Mouse (Mus musculus): ENCODE results near the gene 4931440F15Rik.

DNA sequence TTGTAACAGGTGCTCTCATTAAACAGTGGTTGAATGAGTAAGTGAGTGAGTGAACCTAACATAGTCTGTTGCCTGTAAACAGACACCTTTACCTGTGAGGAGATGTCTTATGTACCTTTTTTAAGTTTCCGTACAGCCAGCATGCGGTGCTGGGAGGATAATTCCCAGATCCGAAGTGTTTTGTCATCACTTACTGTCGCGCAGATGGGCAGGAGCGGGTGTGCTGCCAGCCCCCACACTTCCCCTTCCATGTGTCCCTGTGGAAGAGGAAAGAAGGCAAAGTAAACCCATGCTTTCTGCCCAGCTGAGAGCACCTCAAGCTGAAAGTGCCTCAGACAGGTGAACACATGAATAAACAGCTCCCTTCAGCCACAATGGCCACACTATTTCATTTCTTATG is 30.4 kb downstream of the 4931440F15Rik start:
- TF ChIP-seq MAFK (IDR thresholded peaks at IDR 0.05; ENCODE audit: insufficient read depth, low read depth, low read length) (no peak), ZC3H11A (IDR thresholded peaks at IDR 0.05; ENCODE audit: borderline replicate concordance, low read depth, low read length) (no peak), HCFC1 (IDR thresholded peaks at IDR 0.05; ENCODE audit: borderline replicate concordance, insufficient read depth, low read length) (no peak), ZNF384 (IDR thresholded peaks at IDR 0.05; ENCODE audit: low read depth, low read length) (no peak)

All from ES-E14 (cell line).